29 mouse cellular contexts compared by ENCODE assay signal in the genomic region with DNA sequence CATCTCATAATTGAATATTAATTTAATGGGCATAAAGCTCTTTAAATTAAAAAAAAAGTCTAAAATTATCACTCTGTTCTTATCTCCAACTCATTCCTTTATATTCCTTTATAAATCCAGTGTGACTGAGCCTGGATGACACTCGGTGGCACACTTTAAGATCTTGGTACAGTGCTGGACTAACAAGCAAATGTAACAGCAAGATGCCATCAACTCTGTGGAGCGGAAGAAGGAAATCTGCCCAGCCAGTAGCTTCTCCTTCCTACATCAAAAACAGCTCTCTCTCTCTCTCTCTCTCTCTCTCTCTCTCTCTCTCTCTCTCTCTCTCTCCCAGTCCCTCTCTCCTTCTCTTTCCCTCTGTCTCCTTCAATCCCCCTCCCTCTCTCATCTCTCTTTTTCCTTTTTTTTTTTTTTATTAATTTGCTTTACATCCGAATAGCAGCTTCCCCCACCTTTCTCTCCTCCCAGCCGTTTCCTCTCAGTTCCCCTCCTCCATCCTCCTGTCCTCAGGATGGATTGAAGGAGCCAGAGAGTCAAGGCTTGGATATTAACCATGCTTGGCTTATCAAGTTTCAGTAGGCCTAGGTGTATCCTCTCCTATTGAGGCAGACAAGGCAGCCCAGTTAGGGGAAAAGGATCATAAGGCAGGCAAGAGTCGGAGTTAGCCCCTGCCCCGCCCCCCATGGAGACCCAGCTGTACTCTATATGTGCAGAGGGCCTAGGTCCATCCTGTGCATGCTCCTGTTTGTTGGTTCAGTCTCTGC.
DNase-seq lines count a peak whose midpoint lies in the region; ATAC-seq and TF ChIP-seq lines count a peak whose summit lies in the region.
"Had no signal": no experiment of that assay in that cellular context is flagged by ENCODE, and none has a peak within 500 bp of the region (broad histone marks: within the 10 kb centered on the region; RNA-seq: fewer than 3 reads in every experiment).

No protein-coding gene starts in this region.

- TF ChIP-seq CTCF in cerebellum, adult 2 months (IDR thresholded peaks at IDR 0.05; ENCODE audit: borderline replicate concordance, insufficient read depth, low read depth, low read length), result no peak

- 0 out of 2 replicates have a peak overlapping the region, but pooled peaks have one; percentile 48 for H3K27ac ChIP-seq in cerebellum, adult 2 months (ENCODE audit: insufficient read depth, low read length)
- no peak overlapping the region for H3K27ac ChIP-seq in forebrain, embryonic 11.5 days (ENCODE audit: low read depth, low read length)
- H3K27ac ChIP-seq in forebrain, embryonic 12.5 days, result no peak overlapping the region
- H3K27ac ChIP-seq: embryonic facial prominence, embryonic 13.5 days; forebrain, embryonic 10.5 days; heart, adult 2 months; hindbrain, embryonic 10.5 days; intestine, embryonic 15.5 days; limb, embryonic 13.5 days; lung, embryonic 15.5 days; neural tube, embryonic 15.5 days had no signal

- no peaks in the 10 kb centered on the region for H3K9me3 ChIP-seq in forebrain, embryonic 11.5 days (ENCODE audit: control insufficient read depth, low read length)
- H3K9me3 ChIP-seq in forebrain, embryonic 12.5 days, result no peaks in the 10 kb centered on the region
- H3K9me3 ChIP-seq: embryonic facial prominence, embryonic 13.5 days; forebrain, embryonic 10.5 days; G1E; heart, embryonic 12.5 days; hindbrain, embryonic 10.5 days; intestine, embryonic 15.5 days; limb, embryonic 13.5 days; lung, embryonic 15.5 days; neural tube, embryonic 15.5 days had no signal

- intact Hi-C loops in left cerebral cortex, postnatal 4 days (cut with DNase I), result no loop called here
- intact Hi-C loops in left cerebral cortex, postnatal 10 days (cut with DNase I), result no loop called here

- ATAC-seq in forebrain, embryonic 11.5 days (replicated peaks; ENCODE audit: low FRiP score), result 0 out of 2 replicates have a peak, but pooled peaks have one; percentile 15
- ATAC-seq in forebrain, embryonic 12.5 days (ENCODE audit: low FRiP score), result no peak
- ATAC-seq: forebrain, postnatal 0 days; hindbrain, embryonic 16.5 days; intestine, embryonic 15.5 days; Patski had no signal

- H3K27me3 ChIP-seq in cerebellum, adult 2 months (ENCODE audit: control insufficient read depth, insufficient read depth, low read length), result no peaks in the 10 kb centered on the region
- no peaks in the 10 kb centered on the region for H3K27me3 ChIP-seq in forebrain, embryonic 11.5 days (ENCODE audit: control insufficient read depth, insufficient read depth, low read length)
- no peaks in the 10 kb centered on the region for H3K27me3 ChIP-seq in forebrain, embryonic 12.5 days
- H3K27me3 ChIP-seq: embryonic facial prominence, embryonic 13.5 days; heart, embryonic 12.5 days; intestine, embryonic 15.5 days; limb, embryonic 13.5 days; lung, embryonic 15.5 days; neural tube, embryonic 15.5 days; Patski had no signal

- no peak overlapping the region for H3K4me3 ChIP-seq in cerebellum, adult 2 months (replicated peaks; ENCODE audit: insufficient read depth, low read depth, low read length)
- H3K4me3 ChIP-seq in forebrain, embryonic 11.5 days (ENCODE audit: low read depth, low read length), result no peak overlapping the region
- no peak overlapping the region for H3K4me3 ChIP-seq in forebrain, embryonic 12.5 days (replicated peaks)
- H3K4me3 ChIP-seq: embryonic facial prominence, embryonic 13.5 days; forebrain, embryonic 10.5 days; heart, adult 2 months; heart, embryonic 12.5 days; hindbrain, embryonic 10.5 days; intestine, embryonic 15.5 days; limb, embryonic 13.5 days; lung, embryonic 15.5 days; neural tube, embryonic 15.5 days had no signal

- no peak for TF ChIP-seq POLR2A in cerebellum, adult 2 months (IDR thresholded peaks at IDR 0.05; ENCODE audit: borderline replicate concordance, insufficient read depth, low read length)

- no peak overlapping the region for H3K4me2 ChIP-seq in forebrain, embryonic 11.5 days (ENCODE audit: low read depth, low read length, severe bottlenecking)
- H3K4me2 ChIP-seq in forebrain, embryonic 12.5 days, result no peak overlapping the region
- H3K4me2 ChIP-seq: embryonic facial prominence, embryonic 13.5 days; heart, embryonic 12.5 days; intestine, embryonic 15.5 days; limb, embryonic 13.5 days; liver, embryonic 11.5 days; lung, embryonic 15.5 days; neural tube, embryonic 15.5 days had no signal

- WGBS in cerebellum, adult 2 months, result 27% methylated on average over 6 of the region's 6 CpGs
- WGBS in forebrain, embryonic 11.5 days, result 73% methylated on average over 6 of the region's 6 CpGs
- 74% methylated on average over 6 of the region's 6 CpGs for WGBS in forebrain, embryonic 12.5 days

- H3K4me1 ChIP-seq in cerebellum, adult 2 months (ENCODE audit: control insufficient read depth, insufficient read depth, low read length), result peaks cover 5% of the 10 kb centered on the region; the same call in 1 of the 2 replicates
- no peaks in the 10 kb centered on the region for H3K4me1 ChIP-seq in forebrain, embryonic 11.5 days (replicated peaks; ENCODE audit: control insufficient read depth, insufficient read depth, low read length)
- H3K4me1 ChIP-seq in forebrain, embryonic 12.5 days, result no peaks in the 10 kb centered on the region
- H3K4me1 ChIP-seq: embryonic facial prominence, embryonic 13.5 days; forebrain, embryonic 10.5 days; heart, embryonic 12.5 days; hindbrain, embryonic 10.5 days; intestine, embryonic 15.5 days; limb, embryonic 13.5 days; lung, embryonic 15.5 days; neural tube, embryonic 15.5 days had no signal

- H3K9ac ChIP-seq in forebrain, embryonic 11.5 days (ENCODE audit: low read length), result no peak overlapping the region
- H3K9ac ChIP-seq in forebrain, embryonic 12.5 days, result no peak overlapping the region
- H3K9ac ChIP-seq: embryonic facial prominence, embryonic 13.5 days; forebrain, postnatal 0 days; heart, embryonic 12.5 days; intestine, embryonic 15.5 days; limb, embryonic 13.5 days; lung, embryonic 15.5 days; neural tube, embryonic 15.5 days had no signal

- no peaks in the 10 kb centered on the region for H3K36me3 ChIP-seq in forebrain, embryonic 11.5 days (ENCODE audit: control insufficient read depth, insufficient read depth, low read length)
- H3K36me3 ChIP-seq in forebrain, embryonic 12.5 days (replicated peaks), result no peaks in the 10 kb centered on the region
- H3K36me3 ChIP-seq: embryonic facial prominence, embryonic 13.5 days; forebrain, embryonic 10.5 days; G1E; heart, embryonic 12.5 days; hindbrain, embryonic 10.5 days; intestine, embryonic 15.5 days; limb, embryonic 13.5 days; lung, embryonic 15.5 days; neural tube, embryonic 15.5 days had no signal

- peak in 1 of 2 experiments; percentile 34 for DNase-seq in cerebellum, adult 2 months
- DNase-seq in cerebellum, adult 11-12 months, result no peak
- DNase-seq in forebrain, embryonic 11.5 days (ENCODE audit: low spot score), result no peak
- peak; percentile 20 for DNase-seq in left cerebral cortex, postnatal 4 days
- DNase-seq in left cerebral cortex, postnatal 10 days (ENCODE audit: extremely low spot score in 1 of 2, low spot score in 2 of 2), result no peak
- DNase-seq in retina, postnatal 1 day, result peak; percentile 40
- DNase-seq: adrenal gland, postnatal 10 days; forebrain, postnatal 0 days; heart, adult 2 months; heart, postnatal 10 days; kidney, adult 2 months; kidney, postnatal 25 days; midbrain, embryonic 14.5 days; right cerebral cortex, adult 18-20 months; thymus, adult 2 months; thymus, postnatal 4 days had no signal

Comparison
In these comparisons a context has a peak if more than half of its experiments do, and no peak if none do; other contexts are left out.
1. DNase-seq: peak in left cerebral cortex, postnatal 4 days (single experiment) and retina, postnatal 1 day (single experiment); none in cerebellum, adult 11-12 months (single experiment), forebrain, embryonic 11.5 days (single experiment) and left cerebral cortex, postnatal 10 days (0 of 2).